Mouse (Mus musculus) kidney, adult 18-20 months (tissue): ENCODE data around the gene Atxn7.
"Not testable (repeated sequence)": the region's sequence is repeated elsewhere in the genome, so short reads cannot be mapped to it uniquely, and the experiment has no call there.

Experiments
- DNase-seq: peaks from one replicate; pipeline ENCODE4 v3.0.0; 2021

Gene Atxn7

GRCm38 (mm10) chr14:13988397-13988796 is 27.2 kb downstream of the Atxn7 start:
- DNase-seq: no peak

GRCm38 (mm10) chr14:13990741-13991140 is 29.5 kb downstream of the Atxn7 start:
- no peak for DNase-seq

GRCm38 (mm10) chr14:13995206-13996097 is 34.2 kb downstream of the Atxn7 start:
- peak; percentile 38 for DNase-seq

- DNase-seq: no peak
Observed at GRCm38 (mm10) chr14:14002771-14003170, 41.5 kb downstream of the Atxn7 start.

GRCm38 (mm10) chr14:14009712-14010111 is 48.5 kb downstream of the Atxn7 start:
- no peak for DNase-seq

- peak; percentile 90 for DNase-seq
Observed at GRCm38 (mm10) chr14:14012383-14013251, 51.4 kb downstream of the Atxn7 start.

- no peak for DNase-seq
Observed at GRCm38 (mm10) chr14:14013252-14013711, 52.0 kb downstream of the Atxn7 start.

GRCm38 (mm10) chr14:14014636-14015375 is 53.6 kb downstream of the Atxn7 start:
- DNase-seq: no peak

- peak; percentile 33 for DNase-seq
Observed at GRCm38 (mm10) chr14:14019155-14019894, 58.1 kb downstream of the Atxn7 start.

- no peak for DNase-seq
Observed at GRCm38 (mm10) chr14:14021244-14021643, 60.0 kb downstream of the Atxn7 start.

GRCm38 (mm10) chr14:14025870-14026269 is 64.6 kb downstream of the Atxn7 start:
- no peak for DNase-seq

GRCm38 (mm10) chr14:14030621-14031020 is 69.4 kb downstream of the Atxn7 start:
- DNase-seq: no peak

GRCm38 (mm10) chr14:14032842-14033241 is 71.6 kb downstream of the Atxn7 start:
- DNase-seq: no peak

GRCm38 (mm10) chr14:14036352-14036751 is 75.1 kb downstream of the Atxn7 start:
- DNase-seq: no peak

- no peak for DNase-seq
Observed at GRCm38 (mm10) chr14:14038233-14038632, 77.0 kb downstream of the Atxn7 start.

GRCm38 (mm10) chr14:14042336-14042735 is 81.1 kb downstream of the Atxn7 start:
- DNase-seq: no peak

GRCm38 (mm10) chr14:14054386-14054785 is 93.1 kb downstream of the Atxn7 start:
- DNase-seq: no peak

GRCm38 (mm10) chr14:14059606-14060005 is 98.4 kb downstream of the Atxn7 start:
- DNase-seq: not testable (repeated sequence)

- no peak for DNase-seq
Observed at GRCm38 (mm10) chr14:14062531-14063245, 101.4 kb downstream of the Atxn7 start.

GRCm38 (mm10) chr14:14063382-14063781 is 102.1 kb downstream of the Atxn7 start:
- DNase-seq: no peak

GRCm38 (mm10) chr14:14064486-14065141 is 103.4 kb downstream of the Atxn7 start:
- no peak for DNase-seq
